Mouse (Mus musculus): ENCODE results near the gene Gm28048. TPM values are rescaled to one million over a fixed set of nuclear protein-coding genes. Genes with fewer than 3 reads are reported as not detected.

The Gm28048 gene
- total RNA-seq, 1 experiment from 2014 or later, result 27.5 TPM

DNA sequence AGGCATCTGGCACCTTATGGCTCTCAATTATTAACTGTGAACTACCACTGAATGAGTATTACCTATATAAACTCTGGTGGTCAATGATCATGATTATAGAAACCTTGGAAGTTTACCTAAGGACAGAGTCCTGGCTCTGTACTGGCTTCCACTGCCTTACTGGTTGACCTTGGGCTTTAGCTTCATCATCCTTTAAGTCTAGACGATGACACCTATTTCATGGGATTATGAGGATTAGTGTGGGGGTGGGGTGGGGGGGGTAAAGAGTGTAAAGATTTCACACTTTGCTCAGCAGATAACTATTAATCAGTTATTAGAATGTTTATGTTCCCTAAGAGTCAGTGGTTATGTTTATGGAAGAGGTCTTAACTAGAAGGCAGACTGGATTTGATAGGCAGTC, 7.9 kb upstream of the Gm28048 start:
- DNase-seq, result no peak

DNA sequence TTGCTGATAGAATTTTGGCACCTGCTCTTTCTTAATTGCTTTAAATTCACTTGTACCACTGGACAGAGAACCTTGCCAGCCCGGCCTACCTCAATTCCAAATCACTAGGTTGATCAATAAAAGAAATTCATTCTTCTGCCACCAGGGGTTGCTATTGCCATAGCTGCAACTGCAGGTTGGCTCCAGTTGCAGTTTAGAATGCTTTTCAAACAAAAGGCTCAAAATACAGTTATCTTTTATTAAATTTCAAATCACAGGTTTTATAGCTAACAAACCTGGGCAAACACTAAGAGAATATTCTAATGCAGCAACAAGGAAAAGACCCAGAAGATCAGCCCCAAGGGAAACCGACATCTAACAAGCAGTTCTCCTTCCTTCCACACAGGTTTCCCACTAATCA, 5.5 kb upstream of the Gm28048 start:
- DNase-seq, result peak; percentile 55

DNA sequence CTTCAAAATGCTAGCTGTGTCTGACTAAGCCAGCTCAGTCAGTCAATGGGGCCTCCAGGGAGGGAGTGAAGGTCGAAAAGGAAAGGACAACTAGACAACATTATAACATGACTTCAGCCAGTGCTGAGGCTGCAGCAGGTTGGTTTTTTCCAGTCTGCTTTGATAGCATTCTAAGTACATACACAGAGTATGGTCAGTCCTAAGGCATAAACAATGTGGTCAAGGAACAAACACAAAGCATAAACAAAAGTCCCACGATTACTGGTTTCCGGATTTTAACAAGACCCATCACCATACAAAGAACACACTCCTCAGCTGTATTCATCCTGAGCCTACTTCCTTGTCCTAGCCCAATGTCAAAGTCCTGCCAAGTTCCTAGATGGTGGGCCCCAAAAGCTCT, 3.6 kb upstream of the Gm28048 start:
- no peak for DNase-seq

DNA sequence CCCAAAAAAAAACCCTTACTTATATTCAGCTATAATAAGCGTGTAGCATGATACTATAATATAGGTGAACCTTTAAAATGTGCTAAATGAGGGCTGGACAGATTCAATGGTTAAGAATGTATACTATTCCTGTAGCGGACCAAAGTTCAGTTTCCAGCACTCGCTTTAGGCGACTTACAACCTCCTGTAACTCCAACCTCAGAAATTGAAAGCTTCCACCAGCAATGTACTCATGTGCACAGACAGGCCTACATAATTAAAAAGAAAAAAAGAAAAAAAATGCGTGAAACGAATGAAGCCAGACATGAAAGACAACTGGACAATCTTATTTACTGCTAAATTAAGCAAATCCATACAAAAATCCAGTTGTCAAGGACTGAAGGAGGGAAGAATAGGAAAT, 956 bp upstream of the Gm28048 start:
- DNase-seq, result no peak

DNA sequence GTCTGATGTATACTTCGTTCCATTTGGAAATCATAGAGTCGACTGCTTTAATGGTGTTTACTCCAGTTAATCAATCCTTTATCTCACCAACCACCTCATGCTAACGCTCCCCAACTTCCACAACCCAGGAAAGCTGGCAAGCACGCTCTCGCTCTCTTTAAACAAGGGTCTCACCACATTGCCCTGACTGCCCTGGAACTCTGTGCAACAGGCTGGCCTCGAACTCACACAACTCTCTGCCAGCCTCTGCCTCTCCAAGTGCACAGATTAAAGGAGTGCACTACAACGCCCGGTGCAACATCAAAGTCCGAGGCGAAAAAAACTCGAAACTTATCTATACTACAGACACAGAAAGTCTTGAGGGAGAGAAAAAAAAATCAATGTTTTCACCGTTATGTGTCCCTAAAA, 343 bp downstream of the Gm28048 start:
- DNase-seq, result no peak

DNA sequence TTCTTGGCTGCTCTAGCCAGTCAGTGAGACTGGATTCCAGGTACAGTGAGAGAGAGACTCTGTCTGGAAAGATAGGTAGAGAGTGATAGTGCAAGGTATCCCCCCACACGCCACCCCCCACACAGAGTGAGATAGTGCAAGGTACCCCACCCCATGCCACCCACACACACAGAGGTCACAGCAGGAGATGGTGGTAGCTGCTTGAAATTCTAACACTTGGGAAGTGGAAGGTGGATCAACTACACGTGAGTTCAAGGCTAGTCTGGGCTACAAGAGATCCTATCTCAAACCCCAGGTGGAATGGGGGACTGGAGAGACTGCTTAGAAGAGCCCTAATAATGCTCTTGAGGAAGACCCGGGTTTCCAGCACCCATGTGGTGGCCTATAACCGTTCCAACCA, 849 bp downstream of the Gm28048 start:
- DNase-seq, result no peak

DNA sequence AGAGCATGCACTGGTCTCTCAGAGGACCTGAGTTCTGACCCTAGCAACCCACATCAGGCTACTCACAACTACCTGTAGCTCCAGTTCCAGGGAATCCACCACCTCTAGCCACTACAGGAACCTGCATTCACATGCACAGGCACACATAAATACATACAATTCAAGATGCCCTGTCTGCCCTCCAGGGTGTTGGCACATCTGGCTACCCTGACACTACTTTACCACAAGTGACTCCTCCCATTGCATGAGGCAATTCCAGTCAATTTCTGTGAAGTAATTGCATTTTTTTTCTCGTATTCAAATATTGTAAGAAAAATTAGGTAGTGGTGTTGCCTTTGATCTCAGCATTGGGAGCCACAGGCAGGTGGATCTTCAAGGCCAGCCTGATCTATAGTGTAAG, 2.7 kb downstream of the Gm28048 start:
- DNase-seq, result no peak

DNA sequence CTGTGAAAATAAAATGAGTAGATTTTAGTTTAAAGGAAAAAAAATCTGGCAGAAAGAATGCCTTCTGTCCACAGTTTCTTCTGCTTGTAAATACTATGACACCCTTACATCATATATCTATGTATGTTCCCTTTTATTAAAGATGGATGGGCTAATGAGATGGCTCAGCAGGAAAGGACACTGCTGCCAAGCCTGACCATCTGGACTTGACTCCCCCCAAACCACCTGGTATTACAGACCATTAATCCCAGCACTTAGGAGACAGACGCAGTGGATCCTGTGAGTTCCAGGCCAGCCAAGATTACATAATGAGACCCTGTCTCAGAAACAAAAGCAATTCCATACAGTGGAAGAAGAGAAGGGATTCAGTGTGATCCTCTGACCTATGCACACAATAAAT, 3.2 kb downstream of the Gm28048 start:
- no peak for DNase-seq

DNA sequence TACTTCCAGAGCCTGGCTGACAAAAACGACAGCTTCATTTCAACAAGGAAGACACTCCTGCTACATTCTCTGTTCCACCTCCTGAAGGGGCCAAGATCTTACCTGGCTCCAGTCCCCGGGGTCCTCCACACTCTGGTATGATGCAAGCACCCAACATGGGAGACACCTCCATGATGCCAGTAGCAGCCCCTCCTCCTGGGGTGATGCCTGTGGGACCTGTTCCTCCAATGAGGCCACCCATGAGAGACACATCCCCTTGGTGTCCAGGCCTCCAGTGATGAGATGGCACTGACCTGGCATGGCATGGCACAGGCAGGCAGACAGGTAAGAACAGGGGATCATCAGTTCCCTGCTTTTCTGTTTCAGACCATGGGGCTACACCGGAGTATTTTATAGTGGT, 3.7 kb downstream of the Gm28048 start:
- DNase-seq, result no peak

DNA sequence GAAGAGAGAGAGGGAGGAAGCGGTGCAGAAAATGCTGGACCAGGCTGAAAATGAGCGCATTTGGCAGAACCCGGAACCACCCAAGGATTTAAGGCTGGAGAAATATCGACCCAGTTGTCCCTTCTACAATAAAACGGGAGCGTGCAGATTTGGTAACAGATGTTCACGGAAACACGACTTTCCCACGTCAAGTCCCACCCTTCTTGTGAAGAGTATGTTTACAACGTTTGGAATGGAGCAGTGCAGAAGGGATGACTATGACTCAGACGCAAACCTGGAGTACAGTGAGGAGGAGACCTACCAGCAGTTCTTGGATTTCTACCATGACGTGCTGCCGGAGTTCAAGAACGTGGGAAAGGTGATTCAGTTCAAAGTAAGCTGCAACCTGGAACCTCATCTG, 8.3 kb downstream of the Gm28048 start:
- no peak for DNase-seq

DNA sequence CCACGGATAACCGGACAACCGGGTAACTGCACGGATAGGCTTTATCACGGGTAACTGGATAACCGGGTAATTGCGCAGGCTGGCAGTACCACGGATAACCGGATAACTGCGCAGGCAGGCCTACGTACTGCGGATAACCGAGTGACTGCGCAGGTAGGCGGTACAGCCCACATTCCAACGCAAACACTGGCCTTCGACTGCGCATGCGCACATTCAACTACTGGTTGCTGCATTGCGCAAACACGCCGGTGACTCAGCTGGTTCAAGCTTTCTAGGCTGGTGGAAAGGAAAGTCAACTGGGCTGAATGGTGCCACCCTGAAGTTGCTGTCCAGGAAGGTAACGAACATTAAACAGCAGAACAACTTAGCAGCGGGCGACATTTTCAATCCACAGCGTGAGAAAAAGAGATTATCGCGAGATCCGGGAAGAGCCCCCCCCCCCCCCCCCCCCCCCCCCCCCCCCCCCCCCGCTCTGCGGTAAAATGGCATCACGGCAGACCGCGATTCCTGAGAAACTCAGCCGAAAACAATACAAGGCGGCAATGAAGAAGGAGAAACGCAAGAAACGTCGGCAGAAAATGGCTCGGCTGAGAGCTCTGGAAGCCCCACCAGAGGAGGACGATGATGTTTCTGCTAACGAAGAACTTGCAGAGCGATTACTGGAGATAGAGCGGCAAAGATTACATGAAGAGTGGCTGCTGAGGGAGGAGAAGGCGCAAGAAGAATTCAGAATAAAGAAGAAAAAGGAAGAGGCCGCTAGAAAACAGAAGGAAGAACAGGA, 9.0 kb downstream of the Gm28048 start:
- DNase-seq, result peak; percentile 86

DNA sequence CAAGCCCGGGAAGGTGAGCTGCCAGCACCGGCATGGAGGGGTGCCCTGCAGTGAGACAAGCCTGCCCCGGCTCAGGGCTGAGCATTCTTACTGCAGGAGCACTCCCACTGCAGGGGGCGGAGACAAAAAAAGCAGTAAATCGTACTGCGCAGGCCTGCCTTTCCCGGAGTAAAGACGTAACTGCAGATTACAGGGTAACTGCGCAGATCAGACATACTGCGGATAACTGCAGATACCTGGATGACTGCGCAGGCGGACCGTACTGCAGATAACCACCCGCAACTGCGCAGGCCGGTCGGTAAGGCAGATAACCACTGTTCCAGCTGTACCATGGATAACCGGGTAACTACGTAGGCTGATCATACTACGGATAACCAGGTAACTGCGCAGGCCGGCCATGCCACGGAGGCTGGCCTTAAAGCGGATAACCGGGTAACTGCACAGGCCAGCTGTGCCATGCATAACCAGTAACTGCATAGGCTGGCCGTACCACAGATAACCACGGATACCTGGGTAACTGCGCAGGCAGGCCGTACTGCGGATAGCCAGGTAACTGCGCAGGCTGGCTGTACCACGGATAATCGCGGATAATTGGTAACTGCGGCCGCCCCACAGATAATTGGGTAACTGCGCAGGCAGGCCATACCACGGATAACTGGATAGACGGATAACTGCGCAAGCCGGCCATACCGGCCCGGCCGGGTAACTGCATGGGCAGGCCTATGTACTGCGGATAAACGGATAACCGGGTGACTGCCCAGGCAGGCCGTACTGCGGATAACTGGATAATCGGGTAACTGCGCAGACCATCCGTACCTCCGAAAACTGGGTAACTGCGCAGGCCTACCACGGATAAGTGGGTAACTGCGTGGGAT, 9.8 kb downstream of the Gm28048 start, which contains the start of gene Zrsr1:
Gene Zrsr1 (plus strand): TSS at position 171 of the 875 bp plus-strand sequence.
- peak; percentile 78 for DNase-seq

DNA sequence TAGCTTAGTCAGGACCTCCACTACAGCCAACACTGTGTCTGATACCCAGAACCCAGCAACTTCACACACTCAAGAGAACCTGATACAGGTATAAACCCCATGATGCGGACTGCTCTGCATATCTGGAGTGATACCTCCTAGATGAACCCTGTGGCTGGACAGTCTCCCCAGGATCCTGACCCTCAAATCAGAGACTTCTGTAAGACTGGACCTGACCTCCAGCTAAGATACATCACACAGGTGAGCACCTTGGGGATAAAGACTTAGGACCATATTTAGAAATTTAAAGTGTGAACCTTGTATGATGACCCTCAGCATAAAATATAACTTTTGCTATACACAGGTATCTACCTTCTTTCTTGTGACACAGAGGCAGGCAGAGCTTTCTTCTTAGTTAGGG, 11.3 kb downstream of the Gm28048 start:
- DNase-seq, result no peak

DNA sequence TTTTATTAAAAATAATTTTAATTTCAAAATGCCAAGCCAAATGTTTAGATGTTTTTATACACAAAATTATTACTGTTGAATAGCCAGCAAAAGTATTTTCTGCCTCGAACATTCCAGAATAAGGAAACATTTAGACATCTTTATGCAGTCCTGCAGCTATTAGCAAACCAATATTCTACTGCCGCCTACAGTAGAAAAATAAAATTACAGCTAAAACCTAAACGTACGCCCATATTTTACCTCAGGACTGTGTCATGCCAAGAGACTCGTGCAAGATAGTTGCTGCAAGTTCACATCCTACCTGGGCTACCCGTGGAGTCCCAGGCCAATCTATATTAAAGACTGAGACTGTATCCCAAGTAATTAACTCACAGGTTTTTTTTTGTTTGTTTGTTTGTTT, 12.4 kb downstream of the Gm28048 start:
- DNase-seq, result no peak

DNA sequence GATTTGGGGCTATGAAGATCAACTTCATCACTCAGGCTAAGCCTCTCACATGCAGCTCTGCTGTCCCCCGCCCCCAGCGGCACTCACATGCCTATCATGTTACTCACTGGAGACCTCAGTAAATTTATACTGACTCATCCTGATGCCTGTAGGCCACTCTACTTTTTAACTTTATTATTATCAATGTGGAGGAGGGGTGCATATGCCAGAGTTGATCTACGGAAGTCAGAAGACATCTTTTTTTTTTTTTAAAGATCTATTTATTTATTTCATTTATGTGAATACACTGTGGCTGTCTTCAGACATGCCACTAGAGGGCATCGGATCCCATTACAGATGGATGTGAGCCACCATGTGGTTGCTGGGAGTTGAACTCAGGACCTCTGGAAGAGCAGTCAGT, 16.4 kb downstream of the Gm28048 start:
- peak; percentile 83 for DNase-seq

DNA sequence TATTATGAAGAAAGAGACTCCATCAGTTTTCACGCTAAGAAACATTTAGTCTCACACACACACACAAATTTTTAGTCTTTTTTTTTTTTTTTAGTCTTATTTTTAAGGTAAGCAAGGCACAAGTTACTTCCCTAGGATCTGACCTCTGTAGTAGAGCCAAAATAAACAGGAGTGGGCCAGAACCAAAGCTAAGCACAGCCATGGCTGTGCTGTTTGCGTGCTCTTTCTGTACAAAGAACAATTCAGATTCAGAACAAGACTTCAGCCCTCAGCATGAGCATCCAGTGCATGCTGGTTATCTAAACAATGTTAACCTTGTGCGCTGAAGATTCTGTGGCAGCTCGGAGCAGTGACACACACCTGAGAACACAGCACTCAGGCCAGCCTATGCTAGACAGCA, 17.5 kb downstream of the Gm28048 start:
- no peak for DNase-seq

DNA sequence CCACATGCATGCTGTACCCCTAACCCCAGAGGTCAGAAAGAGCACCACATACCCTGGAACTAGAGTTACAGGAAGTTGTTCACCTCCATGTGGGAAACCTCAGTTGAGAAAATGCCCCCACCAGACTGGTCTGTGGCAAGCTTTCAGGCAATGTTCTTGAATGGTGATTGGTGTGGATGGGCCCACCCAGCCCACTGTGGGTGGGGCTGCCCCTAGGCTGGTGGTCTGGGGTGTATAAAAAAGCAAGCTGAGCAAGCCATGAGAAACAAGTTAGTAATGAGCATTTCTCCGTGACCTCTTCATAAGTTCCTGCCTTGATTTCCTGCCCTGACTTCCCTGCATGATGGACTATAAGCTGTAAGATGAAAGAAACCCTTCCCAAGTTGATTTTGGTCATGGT, 19.8 kb downstream of the Gm28048 start:
- DNase-seq, result no peak

DNA sequence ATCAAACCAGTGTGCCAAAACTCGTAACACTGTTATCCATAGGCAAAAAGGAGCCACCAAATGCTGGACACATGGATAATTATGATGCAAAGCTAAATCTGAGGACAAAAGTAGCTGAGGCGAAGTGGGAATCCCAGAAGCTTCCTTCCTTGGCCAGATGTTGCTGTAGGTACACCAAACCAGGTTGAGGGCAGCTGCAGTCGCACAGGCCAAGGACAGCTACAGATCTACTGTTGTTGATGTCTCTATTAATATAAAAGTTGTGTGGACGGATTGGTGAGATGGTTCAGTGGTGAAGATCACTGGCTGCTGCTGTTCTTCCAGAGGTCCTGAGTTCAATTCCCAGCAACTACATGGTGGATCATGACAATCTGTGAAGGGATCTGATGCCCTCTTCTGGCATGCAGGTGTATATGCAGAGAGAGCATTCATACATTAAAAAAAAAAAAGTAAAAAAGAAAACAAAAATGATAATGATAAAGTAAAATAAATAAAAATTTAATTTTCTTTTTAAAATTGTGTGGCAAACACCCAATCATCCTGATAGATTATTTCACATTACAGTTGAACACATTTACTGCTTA, 24.0 kb downstream of the Gm28048 start:
- DNase-seq, result no peak

DNA sequence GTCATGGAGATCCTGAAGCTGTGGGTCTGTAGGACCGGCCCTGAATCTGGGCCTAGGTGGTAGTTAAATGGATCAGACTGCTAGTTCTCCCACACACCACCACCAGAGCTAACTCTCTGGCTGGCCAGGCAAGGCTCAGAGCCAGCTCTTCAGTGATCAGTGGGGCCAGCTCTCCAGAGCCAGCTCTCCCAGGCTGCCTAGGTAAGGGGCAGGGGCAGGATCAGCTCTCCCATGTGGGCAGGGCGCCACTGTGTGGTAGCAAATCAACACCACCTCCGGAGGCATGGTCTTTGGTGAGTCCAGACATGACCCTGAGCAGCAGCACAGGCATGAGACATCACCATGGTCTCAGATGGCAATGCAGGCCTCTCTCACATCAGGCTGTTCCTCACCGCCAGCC, 25.1 kb downstream of the Gm28048 start:
- peak; percentile 94 for DNase-seq

DNA sequence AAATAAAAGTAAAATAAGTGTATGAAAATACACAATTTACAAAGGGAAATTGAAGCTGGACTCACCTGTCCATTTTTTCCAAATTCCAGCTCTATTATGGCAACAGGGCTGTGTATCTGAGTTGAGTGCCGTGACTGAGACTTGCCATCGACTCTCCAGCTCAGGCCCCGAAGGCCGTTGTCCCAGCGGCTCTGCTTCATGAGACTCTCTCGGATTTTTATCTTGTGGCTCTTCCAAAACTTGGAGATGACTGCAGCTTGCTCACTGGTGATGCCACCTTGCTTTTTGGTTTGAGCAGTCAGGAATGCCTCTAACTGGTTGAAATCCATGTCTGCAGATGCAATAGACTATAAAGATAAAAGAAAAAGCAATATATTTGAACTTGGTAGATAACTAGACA, 25.5 kb downstream of the Gm28048 start:
- DNase-seq, result no peak

DNA sequence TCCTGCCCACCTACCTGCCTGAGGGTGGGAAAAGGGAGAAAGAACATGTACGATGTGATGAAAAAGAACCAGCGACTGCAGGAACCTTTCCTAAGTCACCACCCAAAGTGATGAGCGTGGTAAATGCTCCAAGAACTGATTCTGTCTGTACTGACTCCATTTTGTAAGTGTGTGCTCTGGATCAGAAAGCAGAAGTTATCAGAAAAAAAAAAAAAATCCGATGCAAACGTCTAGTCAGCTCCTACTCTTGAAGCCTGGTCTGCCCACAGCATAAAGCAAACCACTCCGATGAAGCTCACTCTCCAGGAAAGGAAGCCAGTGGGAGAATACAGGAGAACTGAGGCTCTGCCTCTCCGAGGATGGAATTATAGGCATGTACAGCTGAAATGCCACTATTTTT, 29.2 kb downstream of the Gm28048 start:
- DNase-seq, result no peak

DNA sequence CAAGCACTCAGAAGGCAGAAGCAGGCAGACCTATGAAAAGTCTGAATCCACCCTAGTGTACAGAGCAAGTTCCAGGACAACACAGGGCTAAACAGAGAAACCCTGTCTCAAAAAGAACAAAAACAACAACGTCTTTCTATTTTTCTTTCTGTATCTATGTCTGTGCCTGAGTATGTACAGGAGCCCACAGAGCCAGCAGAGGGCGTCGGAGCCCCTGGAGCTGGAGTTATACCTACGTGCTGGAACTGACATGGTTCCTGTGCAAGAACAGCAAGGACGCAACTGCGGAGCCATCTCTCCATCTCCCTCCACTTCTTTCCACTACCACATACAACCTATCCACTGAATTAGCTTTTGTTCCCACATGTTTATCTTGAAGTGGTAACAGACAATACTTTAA, 31.8 kb downstream of the Gm28048 start:
- no peak for DNase-seq

DNA sequence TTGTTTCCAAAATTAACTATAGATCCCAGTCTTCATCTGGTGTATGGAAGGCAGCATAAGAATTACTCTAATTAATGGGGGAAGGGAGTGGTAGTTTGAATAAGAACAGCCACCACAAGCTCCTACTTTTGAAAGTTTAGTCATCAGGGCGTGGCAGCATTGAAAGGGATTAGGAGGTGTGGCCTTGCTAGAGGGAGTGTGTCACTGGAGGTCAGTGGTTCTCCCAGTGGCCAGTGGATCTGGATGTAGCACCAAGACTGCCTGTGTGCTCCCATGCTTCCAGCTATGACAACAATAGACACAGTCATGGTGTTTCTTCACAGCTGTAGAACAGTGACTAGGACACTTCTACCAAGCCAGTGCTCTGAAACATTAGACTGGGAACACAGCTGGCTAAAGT, 32.8 kb downstream of the Gm28048 start:
- peak; percentile 35 for DNase-seq
